8 mouse cellular contexts compared by ENCODE assay signal in the genomic region with DNA sequence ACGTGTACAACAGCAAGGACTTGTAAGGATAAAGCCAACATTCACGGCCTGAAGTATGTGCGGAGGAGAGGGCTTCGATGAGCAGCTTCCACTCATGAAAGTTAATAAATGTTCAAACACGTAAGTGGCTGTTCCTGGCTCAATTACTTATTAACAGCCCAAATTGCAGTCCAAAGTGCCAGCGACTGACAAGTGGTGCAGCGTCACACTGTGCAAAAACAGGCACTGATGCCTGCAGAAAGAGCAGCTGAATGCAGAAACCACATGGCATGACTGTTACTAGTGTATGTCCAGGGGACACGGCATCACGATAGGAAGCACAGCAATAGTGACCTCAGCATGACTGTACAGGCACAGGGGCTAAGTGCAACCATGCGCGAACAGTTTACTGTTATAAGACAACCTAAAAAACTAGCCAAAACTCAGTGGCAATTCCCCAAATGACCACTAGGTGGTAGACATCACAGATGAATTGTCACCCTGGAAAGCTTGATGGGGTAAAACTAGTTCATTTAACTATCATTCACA. TPM values are rescaled to one million over a fixed set of nuclear protein-coding genes. Genes with fewer than 3 reads are reported as not detected.
A peak's percentile ranks its signal among the peaks of the same experiment; 100 is the strongest.
DNase-seq lines count a peak whose midpoint lies in the region; ATAC-seq and TF ChIP-seq lines count a peak whose summit lies in the region.

No protein-coding gene starts in this region.

- peaks cover 26% of the 10 kb centered on the region for H3K36me3 ChIP-seq in midbrain, embryonic 12.5 days
- peaks cover 15% of the 10 kb centered on the region for H3K36me3 ChIP-seq in midbrain, embryonic 16.5 days (ENCODE audit: control insufficient read depth, insufficient read depth, low read length)
- peaks cover 44% of the 10 kb centered on the region for H3K36me3 ChIP-seq in embryonic facial prominence, embryonic 14.5 days (ENCODE audit: control insufficient read depth, insufficient read depth, low read length)
- H3K36me3 ChIP-seq in intestine, embryonic 16.5 days (ENCODE audit: control insufficient read depth, insufficient read depth, low read length): 0 out of 2 replicates have a peak, but pooled peaks cover 2% of the 10 kb centered on the region
- peaks cover 57% of the 10 kb centered on the region for H3K36me3 ChIP-seq in limb, embryonic 14.5 days (ENCODE audit: control insufficient read depth, insufficient read depth, low read length)
- H3K36me3 ChIP-seq in neural tube, embryonic 11.5 days (ENCODE audit: control insufficient read depth, insufficient read depth, low read length): peaks cover 4% of the 10 kb centered on the region; the same call in 1 of the 2 replicates

- no peaks in the 10 kb centered on the region for H3K9me3 ChIP-seq in midbrain, embryonic 12.5 days
- H3K9me3 ChIP-seq in midbrain, embryonic 16.5 days (replicated peaks; ENCODE audit: control insufficient read depth, low read length, poor library complexity, severe bottlenecking): no peaks in the 10 kb centered on the region
- no peaks in the 10 kb centered on the region for H3K9me3 ChIP-seq in embryonic facial prominence, embryonic 14.5 days (ENCODE audit: control insufficient read depth, low read length)
- H3K9me3 ChIP-seq in intestine, embryonic 16.5 days (ENCODE audit: control insufficient read depth, low read length): no peaks in the 10 kb centered on the region
- H3K9me3 ChIP-seq in limb, embryonic 14.5 days (ENCODE audit: control insufficient read depth, low read length): no peaks in the 10 kb centered on the region
- no peaks in the 10 kb centered on the region for H3K9me3 ChIP-seq in neural tube, embryonic 11.5 days (ENCODE audit: control insufficient read depth, low read length)

- no peak overlapping the region for H3K4me3 ChIP-seq in midbrain, embryonic 12.5 days
- H3K4me3 ChIP-seq in midbrain, embryonic 16.5 days (ENCODE audit: low read depth, low read length): no peak overlapping the region
- H3K4me3 ChIP-seq in embryonic facial prominence, embryonic 14.5 days (ENCODE audit: low read depth, low read length): no peak overlapping the region
- no peak overlapping the region for H3K4me3 ChIP-seq in intestine, embryonic 16.5 days (ENCODE audit: low read length)
- no peak overlapping the region for H3K4me3 ChIP-seq in limb, embryonic 14.5 days (replicated peaks; ENCODE audit: low read length)
- H3K4me3 ChIP-seq in neural tube, embryonic 11.5 days (ENCODE audit: low read depth, low read length): no peak overlapping the region

- POLR2A ChIA-PET in Patski (lab: Charles Lee): no interaction called here

- peak; percentile 80 for TF ChIP-seq CTCF in Patski (IDR thresholded peaks at IDR 0.05)

- DNase-seq in Patski (ENCODE audit: low read depth, low spot score): peak; percentile 63
- DNase-seq in embryonic facial prominence, embryonic 14.5 days (ENCODE audit: low spot score): peak; percentile 61
- DNase-seq in limb, embryonic 14.5 days (ENCODE audit: low spot score): peak; percentile 74
- peak; percentile 27 for DNase-seq in neural tube, embryonic 11.5 days (ENCODE audit: low spot score)
- DNase-seq in ovary, postnatal 10 days (ENCODE audit: low spot score): no peak

- TF ChIP-seq POLR2A in limb, embryonic 14.5 days (IDR thresholded peaks at IDR 0.05; ENCODE audit: borderline replicate concordance, extremely low read depth, insufficient read depth, insufficient read length): no peak

- no peaks in the 10 kb centered on the region for H3K4me1 ChIP-seq in midbrain, embryonic 12.5 days
- no peaks in the 10 kb centered on the region for H3K4me1 ChIP-seq in midbrain, embryonic 16.5 days (ENCODE audit: control insufficient read depth, insufficient read depth, low read length)
- H3K4me1 ChIP-seq in embryonic facial prominence, embryonic 14.5 days (ENCODE audit: control insufficient read depth, insufficient read depth, low read length): no peaks in the 10 kb centered on the region
- peaks cover 2% of the 10 kb centered on the region; the same call in 1 of the 2 replicates for H3K4me1 ChIP-seq in intestine, embryonic 16.5 days (ENCODE audit: control insufficient read depth, insufficient read depth, low read length)
- no peaks in the 10 kb centered on the region for H3K4me1 ChIP-seq in limb, embryonic 14.5 days (ENCODE audit: control insufficient read depth, insufficient read depth, low read length)
- no peaks in the 10 kb centered on the region for H3K4me1 ChIP-seq in neural tube, embryonic 11.5 days (ENCODE audit: control insufficient read depth, insufficient read depth, low read length)

- H3K27me3 ChIP-seq in midbrain, embryonic 12.5 days: no peaks in the 10 kb centered on the region
- no peaks in the 10 kb centered on the region for H3K27me3 ChIP-seq in midbrain, embryonic 16.5 days (ENCODE audit: control insufficient read depth, insufficient read depth, low read depth, low read length)
- H3K27me3 ChIP-seq in Patski: no peaks in the 10 kb centered on the region
- no peaks in the 10 kb centered on the region for H3K27me3 ChIP-seq in embryonic facial prominence, embryonic 14.5 days (replicated peaks; ENCODE audit: control insufficient read depth, insufficient read depth, low read length)
- no peaks in the 10 kb centered on the region for H3K27me3 ChIP-seq in intestine, embryonic 16.5 days (replicated peaks; ENCODE audit: control insufficient read depth, insufficient read depth, low read length)
- H3K27me3 ChIP-seq in limb, embryonic 14.5 days (ENCODE audit: control insufficient read depth, insufficient read depth, low read length): no peaks in the 10 kb centered on the region
- no peaks in the 10 kb centered on the region for H3K27me3 ChIP-seq in neural tube, embryonic 11.5 days (ENCODE audit: control insufficient read depth, insufficient read depth, low read length)

- no peak overlapping the region for H3K9ac ChIP-seq in midbrain, embryonic 12.5 days (replicated peaks)
- H3K9ac ChIP-seq in midbrain, embryonic 16.5 days (ENCODE audit: low read depth, low read length): no peak overlapping the region
- H3K9ac ChIP-seq in embryonic facial prominence, embryonic 14.5 days (ENCODE audit: low read depth, low read length): no peak overlapping the region
- H3K9ac ChIP-seq in intestine, embryonic 16.5 days (ENCODE audit: low read depth, low read length): no peak overlapping the region
- H3K9ac ChIP-seq in limb, embryonic 14.5 days (ENCODE audit: low read depth, low read length, severe bottlenecking): no peak overlapping the region
- H3K9ac ChIP-seq in neural tube, embryonic 11.5 days (ENCODE audit: low read length): no peak overlapping the region

- in situ Hi-C loops in Patski (cut with MboI; ENCODE audit: low pct_unique_long_range_greater_than_20kb): loop anchor here (5.0 to 25.0 kb wide), 2 partner anchors 278 to 1798 kb away; no protein-coding TSS in a partner anchor

- ATAC-seq in midbrain, embryonic 12.5 days (ENCODE audit: low FRiP score, low read depth): peak; percentile 38; the same call in 1 of the 2 replicates
- ATAC-seq in midbrain, embryonic 16.5 days: no peak
- ATAC-seq in Patski: peak; percentile 83
- ATAC-seq in embryonic facial prominence, embryonic 14.5 days (ENCODE audit: low read depth): no peak
- peak; percentile 88 for ATAC-seq in intestine, embryonic 16.5 days
- ATAC-seq in limb, embryonic 14.5 days (ENCODE audit: low FRiP score, low read depth): peak; percentile 18; the same call in 1 of the 2 replicates
- peak; percentile 24; the same call in 1 of the 2 replicates for ATAC-seq in neural tube, embryonic 11.5 days (ENCODE audit: insufficient read depth, low FRiP score, low TSS enrichment)

- CTCF ChIA-PET in Patski (lab: Charles Lee): interaction anchor here (0.6 to 5.5 kb wide), 24 partner anchors 9 to 320 kb away, joined by 3 to 45 read pairs (median 4); no protein-coding TSS in a partner anchor

- no peak overlapping the region for H3K4me2 ChIP-seq in midbrain, embryonic 12.5 days (replicated peaks)
- H3K4me2 ChIP-seq in midbrain, embryonic 16.5 days (ENCODE audit: low read length): no peak overlapping the region
- H3K4me2 ChIP-seq in embryonic facial prominence, embryonic 14.5 days (ENCODE audit: low read depth, low read length): no peak overlapping the region
- no peak overlapping the region; the same call in 1 of the 2 replicates for H3K4me2 ChIP-seq in intestine, embryonic 16.5 days (ENCODE audit: low read depth, low read length)
- H3K4me2 ChIP-seq in limb, embryonic 14.5 days (replicated peaks; ENCODE audit: low read depth, low read length, severe bottlenecking): no peak overlapping the region
- H3K4me2 ChIP-seq in neural tube, embryonic 11.5 days (ENCODE audit: low read depth): no peak overlapping the region

- 87% methylated on average over 11 of the region's 11 CpGs for WGBS in midbrain, embryonic 12.5 days
- 82% methylated on average over 11 of the region's 11 CpGs for WGBS in midbrain, embryonic 16.5 days
- WGBS in embryonic facial prominence, embryonic 14.5 days: 81% methylated on average over 11 of the region's 11 CpGs
- WGBS in intestine, embryonic 16.5 days: 59% methylated on average over 11 of the region's 11 CpGs
- WGBS in limb, embryonic 14.5 days: 83% methylated on average over 11 of the region's 11 CpGs
- WGBS in neural tube, embryonic 11.5 days: 82% methylated on average over 11 of the region's 11 CpGs

- no peak overlapping the region for H3K27ac ChIP-seq in midbrain, embryonic 12.5 days (replicated peaks)
- H3K27ac ChIP-seq in midbrain, embryonic 16.5 days (ENCODE audit: low read length): no peak overlapping the region
- H3K27ac ChIP-seq in embryonic facial prominence, embryonic 14.5 days (replicated peaks; ENCODE audit: low read depth, low read length): no peak overlapping the region
- no peak overlapping the region for H3K27ac ChIP-seq in intestine, embryonic 16.5 days (ENCODE audit: low read length)
- no peak overlapping the region for H3K27ac ChIP-seq in limb, embryonic 14.5 days (replicated peaks; ENCODE audit: low read depth, low read length)
- H3K27ac ChIP-seq in neural tube, embryonic 11.5 days (ENCODE audit: low read depth, low read length): no peak overlapping the region

RNA-seq across cellular contexts. Expression of a gene that starts 31.3 kb away (rescaled TPM):
- polyA plus RNA-seq in midbrain, embryonic 12.5 days (2016; fragmentation: Nextera tagmentation; extraction: Ambion mirVana): 127 and 136 TPM in 2 replicates
- 223 and 230 TPM in 2 replicates for polyA plus RNA-seq in midbrain, embryonic 16.5 days (2015; fragmentation: Nextera tagmentation; extraction: Ambion mirVana)
- polyA plus RNA-seq in Patski (2021): 54.0 TPM
- 97.8 and 101 TPM in 2 replicates for polyA plus RNA-seq in embryonic facial prominence, embryonic 14.5 days (2014; fragmentation: Nextera tagmentation; extraction: Ambion mirVana)
- polyA plus RNA-seq in intestine, embryonic 16.5 days (2015; fragmentation: Nextera tagmentation; extraction: Ambion mirVana): 86.5 and 94.8 TPM in 2 replicates
- polyA plus RNA-seq in limb, embryonic 14.5 days (2012; rRNA removed): 61.7 and 63.5 TPM in 2 replicates
- polyA plus RNA-seq in limb, embryonic 14.5 days (2014; fragmentation: Nextera tagmentation; extraction: Ambion mirVana): 75.9 and 83.1 TPM in 2 replicates
- polyA plus RNA-seq in neural tube, embryonic 11.5 days (2014; fragmentation: Nextera tagmentation; extraction: Ambion mirVana): 132 and 133 TPM in 2 replicates

Comparison
In these comparisons a context has a peak if more than half of its experiments do, and no peak if none do; other contexts are left out.
1. ATAC-seq: peak in midbrain, embryonic 12.5 days (single experiment), Patski (single experiment), intestine, embryonic 16.5 days (single experiment), limb, embryonic 14.5 days (single experiment) and neural tube, embryonic 11.5 days (single experiment); none in midbrain, embryonic 16.5 days (single experiment) and embryonic facial prominence, embryonic 14.5 days (single experiment).